Mouse (Mus musculus): ENCODE data around the gene Clba1. TPM values are rescaled to one million over a fixed set of nuclear protein-coding genes. Genes with fewer than 3 reads are reported as not detected.
A peak's percentile ranks its signal among the peaks of the same experiment; 100 is the strongest.
"Not testable (repeated sequence)": the region's sequence is repeated elsewhere in the genome, so short reads cannot be mapped to it uniquely, and the experiment has no call there.

Gene Clba1
- polyA plus RNA-seq, 1 experiment from 2014 or later, result 0.71 TPM

DNA sequence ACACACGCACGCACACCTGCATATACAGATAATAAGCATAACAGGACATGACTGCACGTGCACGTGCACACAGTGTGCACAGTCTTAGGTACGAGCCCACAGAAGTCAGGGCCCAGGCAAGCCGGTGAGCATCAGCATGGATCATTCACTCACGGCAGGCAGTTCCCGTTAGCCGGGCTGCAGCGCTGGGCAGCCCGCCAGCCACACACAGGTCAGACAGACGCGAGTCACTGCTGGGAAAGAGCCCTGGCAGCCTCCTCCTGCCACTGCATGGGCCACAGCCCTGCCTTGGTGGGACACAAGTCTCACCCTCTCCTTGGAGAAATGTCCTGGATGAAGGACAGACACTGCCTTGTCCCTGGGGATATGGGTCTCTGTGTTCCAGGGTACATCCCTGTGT is 4.7 kb upstream of the Clba1 start:
- WGBS (ENCODE audit: insufficient replicate concordance), result 53% methylated on average over 13 of the region's 13 CpGs
- DNase-seq (no peak), ATAC-seq (ENCODE audit: low read depth) (no peak)
- H3K9ac ChIP-seq, result no peak overlapping the region
- no peaks in the 10 kb centered on the region for H3K36me3 ChIP-seq
- H3K9me3 ChIP-seq (replicated peaks), result no peaks in the 10 kb centered on the region
- H3K4me1 ChIP-seq (replicated peaks), result peaks cover 19% of the 10 kb centered on the region
- no peak overlapping the region for H3K27ac ChIP-seq
- H3K27me3 ChIP-seq, result peaks cover 75% of the 10 kb centered on the region
- H3K4me3 ChIP-seq (replicated peaks), result no peak overlapping the region
- H3K4me2 ChIP-seq, result no peak overlapping the region

- Histone ChIP-seq H3K27me3 (peaks cover 90% of the 10 kb centered on the region), H3K27ac (no peak overlapping the region), H3K36me3 (no peaks in the 10 kb centered on the region), H3K9me3 (replicated peaks) (no peaks in the 10 kb centered on the region), H3K9ac (no peak overlapping the region), H3K4me3 (replicated peaks) (no peak overlapping the region), H3K4me1 (replicated peaks) (peaks cover 27% of the 10 kb centered on the region), H3K4me2 (no peak overlapping the region)
- WGBS (ENCODE audit: insufficient replicate concordance), result 31% methylated on average over 6 of the region's 6 CpGs
- no peak for ATAC-seq (ENCODE audit: low read depth)
- no peak for DNase-seq
Measured at GRCm38 (mm10) chr12:112806044-112806443, 2.7 kb upstream of the Clba1 start.

- 61% methylated on average over 4 of the region's 4 CpGs for WGBS (ENCODE audit: insufficient replicate concordance)
Measured at GRCm38 (mm10) chr12:112807796-112808195, 941 bp upstream of the Clba1 start.

GRCm38 (mm10) chr12:112808212-112808586 is 538 bp upstream of the Clba1 start:
- DNase-seq, result no peak
- Histone ChIP-seq H3K36me3 (no peaks in the 10 kb centered on the region), H3K27ac (no peak overlapping the region), H3K27me3 (peaks cover 73% of the 10 kb centered on the region), H3K9ac (0 out of 2 replicates have a peak overlapping the region, but pooled peaks have one; percentile 8), H3K4me1 (replicated peaks) (peaks cover 18% of the 10 kb centered on the region), H3K4me2 (peak overlapping the region; percentile 90), H3K9me3 (replicated peaks) (no peaks in the 10 kb centered on the region), H3K4me3 (replicated peaks) (peak overlapping the region; percentile 67)
- 0 out of 2 replicates have a peak, but pooled peaks have one; percentile 2 for ATAC-seq (ENCODE audit: low read depth)
- WGBS (ENCODE audit: insufficient replicate concordance), result 83% methylated on average over 5 of the region's 5 CpGs

More at GRCm38 (mm10) chr12:112807796-112808195, 941 bp upstream of the Clba1 start:
- Histone ChIP-seq H3K27me3 (peaks cover 77% of the 10 kb centered on the region), H3K9me3 (replicated peaks) (no peaks in the 10 kb centered on the region), H3K4me3 (replicated peaks) (no peak overlapping the region), H3K27ac (no peak overlapping the region), H3K4me2 (no peak overlapping the region), H3K4me1 (replicated peaks) (peaks cover 18% of the 10 kb centered on the region), H3K36me3 (no peaks in the 10 kb centered on the region), H3K9ac (no peak overlapping the region)
- DNase-seq (no peak), ATAC-seq (ENCODE audit: low read depth) (no peak)

GRCm38 (mm10) chr12:112809641-112810040 is 904 bp downstream of the Clba1 start:
- H3K4me3 ChIP-seq (replicated peaks), result peak overlapping the region; percentile 67
- DNase-seq, result no peak
- ATAC-seq (ENCODE audit: low read depth), result no peak
- H3K27me3 ChIP-seq, result peaks cover 59% of the 10 kb centered on the region
- H3K9ac ChIP-seq, result peak overlapping the region; percentile 67
- peak overlapping the region; percentile 90 for H3K4me2 ChIP-seq
- peaks cover 4% of the 10 kb centered on the region; the same call in 1 of the 2 replicates for H3K36me3 ChIP-seq
- 15% methylated on average over 8 of the region's 8 CpGs for WGBS (ENCODE audit: insufficient replicate concordance)
- no peaks in the 10 kb centered on the region for H3K9me3 ChIP-seq (replicated peaks)
- H3K27ac ChIP-seq, result no peak overlapping the region
- H3K4me1 ChIP-seq (replicated peaks), result peaks cover 18% of the 10 kb centered on the region

GRCm38 (mm10) chr12:112810092-112810885 is 1.6 kb downstream of the Clba1 start:
- peak overlapping the region; percentile 90; the same call in 1 of the 2 replicates for H3K4me2 ChIP-seq

GRCm38 (mm10) chr12:112813370-112813769 is 4.6 kb downstream of the Clba1 start:
- Histone ChIP-seq H3K27ac (no peak overlapping the region), H3K9me3 (replicated peaks) (no peaks in the 10 kb centered on the region), H3K27me3 (peaks cover 30% of the 10 kb centered on the region), H3K4me1 (replicated peaks) (peaks cover 21% of the 10 kb centered on the region), H3K4me2 (no peak overlapping the region), H3K9ac (no peak overlapping the region), H3K36me3 (peaks cover 39% of the 10 kb centered on the region), H3K4me3 (replicated peaks) (no peak overlapping the region)
- WGBS (ENCODE audit: insufficient replicate concordance), result 79% methylated on average over 7 of the region's 7 CpGs
- no peak for DNase-seq
- no peak for ATAC-seq (ENCODE audit: low read depth)

More at GRCm38 (mm10) chr12:112810092-112810885, 1.6 kb downstream of the Clba1 start:
- peaks cover 57% of the 10 kb centered on the region for H3K27me3 ChIP-seq
- DNase-seq (no peak), ATAC-seq (ENCODE audit: low read depth) (no peak)
- WGBS (ENCODE audit: insufficient replicate concordance), result 54% methylated on average over 19 of the region's 19 CpGs
- H3K4me3 ChIP-seq (replicated peaks), result no peak overlapping the region
- H3K27ac ChIP-seq, result no peak overlapping the region
- H3K9me3 ChIP-seq (replicated peaks), result no peaks in the 10 kb centered on the region
- 0 out of 2 replicates have a peak overlapping the region, but pooled peaks have one; percentile 67 for H3K9ac ChIP-seq
- H3K4me1 ChIP-seq (replicated peaks), result peaks cover 18% of the 10 kb centered on the region
- peaks cover 10% of the 10 kb centered on the region for H3K36me3 ChIP-seq

DNA sequence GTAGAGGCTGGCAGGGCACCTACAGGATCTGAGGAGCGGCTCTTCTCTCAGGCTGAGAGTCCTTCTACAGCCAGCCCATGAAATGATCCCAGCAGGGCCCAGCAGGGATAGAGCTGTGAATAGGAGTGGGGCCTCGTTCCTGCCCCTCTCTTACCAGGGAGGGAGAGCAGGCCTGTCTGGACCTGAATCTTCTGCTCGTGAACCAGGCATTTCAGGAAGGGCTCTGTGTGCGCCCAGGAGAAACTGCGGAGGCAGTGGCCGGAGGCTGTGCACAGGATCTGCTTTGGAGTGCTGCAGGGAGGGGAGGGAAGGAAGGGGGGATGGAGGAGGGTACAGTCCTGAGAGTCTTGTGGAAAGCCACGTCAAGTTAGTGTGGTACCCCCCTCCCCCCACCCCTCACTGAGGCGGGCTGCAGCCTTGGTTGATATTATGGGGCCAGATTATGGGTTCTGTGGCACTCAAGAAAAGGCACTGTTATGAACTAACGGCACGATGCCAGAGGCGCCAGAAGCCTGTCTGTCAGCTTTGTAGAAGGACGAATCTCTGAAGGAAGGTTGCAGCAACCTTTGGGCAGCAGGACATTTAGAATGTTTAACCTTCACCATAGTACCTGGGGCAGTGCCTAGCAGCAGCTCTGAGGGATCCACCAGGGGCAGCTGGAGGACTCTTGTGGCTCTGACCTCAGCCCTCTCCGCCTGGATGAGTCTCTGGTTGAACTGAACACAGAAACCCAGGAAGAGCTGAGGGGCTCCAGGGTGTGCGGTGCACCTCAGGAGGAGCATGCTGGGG is 6.1 kb downstream of the Clba1 start:
- Histone ChIP-seq H3K36me3 (peaks cover 54% of the 10 kb centered on the region), H3K4me1 (replicated peaks) (peaks cover 11% of the 10 kb centered on the region), H3K27ac (no peak overlapping the region), H3K9ac (no peak overlapping the region), H3K27me3 (peaks cover 17% of the 10 kb centered on the region), H3K4me2 (no peak overlapping the region), H3K4me3 (replicated peaks) (no peak overlapping the region), H3K9me3 (replicated peaks) (no peaks in the 10 kb centered on the region)
- WGBS (ENCODE audit: insufficient replicate concordance), result 81% methylated on average over 14 of the region's 14 CpGs
- DNase-seq, result no peak
- no peak for ATAC-seq (ENCODE audit: low read depth)

DNA sequence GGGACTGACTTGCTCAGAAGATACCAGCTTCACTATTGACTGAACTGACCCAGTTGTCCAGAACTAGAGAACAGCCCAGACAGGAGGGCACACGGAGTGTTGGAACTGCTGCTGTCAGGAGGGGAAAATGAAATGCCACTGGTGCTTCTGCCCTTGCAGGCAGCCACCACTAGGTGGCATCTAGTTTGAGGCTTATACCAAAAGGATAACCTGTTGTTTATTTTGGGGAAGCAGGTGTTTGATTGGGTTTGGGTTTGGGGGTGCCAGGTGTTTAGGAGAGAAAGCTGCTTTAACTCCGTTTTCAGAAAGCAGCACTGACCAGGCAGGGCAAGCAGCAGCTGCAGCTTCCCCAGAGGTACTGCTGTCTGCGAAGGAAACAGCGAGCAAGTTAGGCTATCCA is 7.6 kb downstream of the Clba1 start:
- 0 out of 2 replicates have a peak, but pooled peaks have one; percentile 7 for ATAC-seq (ENCODE audit: low read depth)
- Histone ChIP-seq H3K27me3 (peaks cover 3% of the 10 kb centered on the region; the same call in 1 of the 2 replicates), H3K36me3 (peaks cover 67% of the 10 kb centered on the region), H3K9me3 (replicated peaks) (no peaks in the 10 kb centered on the region), H3K27ac (no peak overlapping the region), H3K4me1 (replicated peaks) (peaks cover 15% of the 10 kb centered on the region), H3K4me3 (replicated peaks) (no peak overlapping the region), H3K4me2 (no peak overlapping the region), H3K9ac (no peak overlapping the region)
- 53% methylated on average over 4 of the region's 4 CpGs for WGBS (ENCODE audit: insufficient replicate concordance)
- DNase-seq, result no peak

GRCm38 (mm10) chr12:112816866-112817265 is 8.1 kb downstream of the Clba1 start:
- not testable (repeated sequence) for H3K4me2 ChIP-seq; H3K9ac ChIP-seq; H3K4me3 ChIP-seq (replicated peaks); H3K27ac ChIP-seq; ATAC-seq (ENCODE audit: low read depth); H3K27me3 ChIP-seq; DNase-seq; H3K9me3 ChIP-seq (replicated peaks)
- WGBS (ENCODE audit: insufficient replicate concordance), result 78% methylated on average over 7 of the region's 7 CpGs
- Histone ChIP-seq H3K4me1 (replicated peaks) (peaks cover 20% of the 10 kb centered on the region), H3K36me3 (peaks cover 73% of the 10 kb centered on the region)

DNA sequence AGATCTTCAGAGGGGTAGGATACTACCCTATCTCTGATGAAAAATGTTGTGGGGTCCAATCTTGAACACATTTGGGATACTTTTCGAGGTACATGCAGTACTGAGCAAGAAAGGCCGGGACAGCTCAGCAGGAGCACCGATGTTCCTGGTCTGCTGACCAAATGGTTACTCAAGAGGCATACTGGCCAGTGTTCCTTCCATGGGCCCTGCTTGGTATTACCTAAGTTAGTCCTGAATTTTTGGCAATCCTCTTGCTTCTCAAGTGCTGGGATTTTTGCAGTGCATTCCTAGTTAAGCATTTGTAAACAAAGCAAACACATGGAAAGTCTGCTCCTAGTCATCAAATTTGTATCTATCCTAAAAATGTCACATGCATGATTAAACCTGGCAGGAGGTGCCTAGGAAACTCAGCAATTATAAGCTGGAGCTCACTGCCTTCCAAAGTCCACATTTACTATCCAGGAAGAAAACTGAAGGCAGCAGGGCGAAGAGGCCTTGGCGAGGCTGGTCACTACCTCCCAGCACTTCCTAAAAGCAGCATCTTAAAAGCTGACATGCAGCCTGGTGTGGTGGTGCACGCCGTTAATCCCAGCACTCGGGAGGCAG is 10.4 kb downstream of the Clba1 start:
- no peak overlapping the region for H3K27ac ChIP-seq
- H3K4me3 ChIP-seq (replicated peaks), result no peak overlapping the region
- peaks cover 42% of the 10 kb centered on the region for H3K4me1 ChIP-seq (replicated peaks)
- H3K4me2 ChIP-seq, result no peak overlapping the region
- no peaks in the 10 kb centered on the region for H3K9me3 ChIP-seq (replicated peaks)
- H3K9ac ChIP-seq, result no peak overlapping the region
- H3K36me3 ChIP-seq, result peaks cover 93% of the 10 kb centered on the region
- no peaks in the 10 kb centered on the region for H3K27me3 ChIP-seq
- no peak for DNase-seq
- 91% methylated on average over 8 of the region's 8 CpGs for WGBS (ENCODE audit: insufficient replicate concordance)
- no peak for ATAC-seq (ENCODE audit: low read depth)
